ENCODE assay signal across 7 mouse cellular contexts in genomic region chr5:77122254-77123192, GRCm38 (mm10). TPM values are rescaled to one million over a fixed set of nuclear protein-coding genes. Genes with fewer than 3 reads are reported as not detected.
DNase-seq lines count a peak whose midpoint lies in the region; ATAC-seq lines count a peak whose summit lies in the region.

No protein-coding gene starts in this region.

- H3K4me2 ChIP-seq in neural tube, embryonic 14.5 days (ENCODE audit: low read depth, low read length) = no peak overlapping the region

- H3K4me1 ChIP-seq in neural tube, embryonic 14.5 days (ENCODE audit: control insufficient read depth, insufficient read depth, low read length) = peaks cover 11% of the 10 kb centered on the region

- intact Hi-C loops in left cerebral cortex, postnatal 14 days (cut with DNase I) = no loop called here

- peak overlapping the region; percentile 55; the same call in 1 of the 2 replicates for H3K27ac ChIP-seq in neural tube, embryonic 14.5 days (ENCODE audit: low read depth, low read length)

- peak; percentile 87 for ATAC-seq in neural tube, embryonic 14.5 days (ENCODE audit: low read depth)

- H3K27me3 ChIP-seq in neural tube, embryonic 14.5 days (ENCODE audit: control insufficient read depth, insufficient read depth, low read length) = no peaks in the 10 kb centered on the region

- no peaks in the 10 kb centered on the region for H3K9me3 ChIP-seq in neural tube, embryonic 14.5 days (ENCODE audit: control insufficient read depth, low read length)

- H3K4me3 ChIP-seq in neural tube, embryonic 14.5 days (ENCODE audit: low read depth, low read length) = no peak overlapping the region

- peak; percentile 35 for DNase-seq in right cerebral cortex, adult 18-20 months
- no peak for DNase-seq in right cerebral cortex, postnatal 14 days
- DNase-seq in frontal cortex, adult 2 months (ENCODE audit: extremely low spot score in 1 of 2, low spot score in 1 of 2) = peak; percentile 52 to 65
- DNase-seq in left cerebral cortex, postnatal 14 days (ENCODE audit: low spot score in 2 of 2) = peak; percentile 51 to 57
- no peak for DNase-seq in thymus, postnatal 36 days
- DNase-seq in adrenal gland, adult 8-10 months = no peak

- H3K9ac ChIP-seq in neural tube, embryonic 14.5 days (replicated peaks; ENCODE audit: low read depth, low read length) = no peak overlapping the region

- H3K36me3 ChIP-seq in neural tube, embryonic 14.5 days (ENCODE audit: control insufficient read depth, insufficient read depth, low read length) = no peaks in the 10 kb centered on the region

- WGBS in neural tube, embryonic 14.5 days = 6% methylated on average over 20 of the region's 20 CpGs

RNA-seq across cellular contexts. Expression of gene Hopx, which starts 7.6 kb away (rescaled TPM):
- 75.1 and 105 TPM in 2 replicates for polyA plus RNA-seq in frontal cortex, adult 2 months (2012; rRNA removed)
- 10 to 100 TPM; 21.4 to 26.3 TPM for total RNA-seq in left cerebral cortex, postnatal 14 days (2021)
- 16.2 and 29.3 TPM in 2 replicates for polyA plus RNA-seq in neural tube, embryonic 14.5 days (2014; fragmentation: Nextera tagmentation; extraction: Ambion mirVana)
- total RNA-seq in adrenal gland, adult 8-10 months (2022) = 1 to 10 TPM; 1.5 to 4.1 (median 2.1) TPM

Comparison
In these comparisons a context has a peak if more than half of its experiments do, and no peak if none do; other contexts are left out.
1. DNase-seq: peak in right cerebral cortex, adult 18-20 months (single experiment), frontal cortex, adult 2 months (2 of 2) and left cerebral cortex, postnatal 14 days (2 of 2); none in right cerebral cortex, postnatal 14 days (single experiment), thymus, postnatal 36 days (0 of 2) and adrenal gland, adult 8-10 months (single experiment).
2. RNA of gene Hopx, which starts 7.6 kb away (total RNA-seq): 21.4 to 26.3 TPM in left cerebral cortex, postnatal 14 days; 1.5 to 4.1 TPM in adrenal gland, adult 8-10 months; every median in the first group is over 4 times any median in the second.